Mouse (Mus musculus): ENCODE measurements around the gene Usp31. TPM values are rescaled to one million over a fixed set of nuclear protein-coding genes. Genes with fewer than 3 reads are reported as not detected.

The Usp31 gene
- total and polyA plus RNA-seq, 3 experiments, result 14.4 to 14.7 TPM; not detected in 1

GRCm38 (mm10) chr7:121689338-121689737 is 17.7 kb downstream of the Usp31 start:
- no peak for DNase-seq (ENCODE audit: low read depth, low spot score)
- Histone ChIP-seq H3K9me3 (replicated peaks; ENCODE audit: insufficient read depth, low read length) (no peaks in the 10 kb centered on the region), H3K9ac (ENCODE audit: control insufficient read depth, low read depth, low read length, poor library complexity, severe bottlenecking) (no peak overlapping the region), H3K79me2 (ENCODE audit: control insufficient read depth, insufficient read depth, low read length, poor library complexity) (peaks cover 46% of the 10 kb centered on the region), H3K27ac (ENCODE audit: control insufficient read depth, low read depth, low read length) (no peak overlapping the region), H3K27me3 (ENCODE audit: control insufficient read depth in 1 of 2, insufficient read depth in 2 of 2, low read length in 2 of 2) (no peaks in the 10 kb centered on the region), H3K4me1 (ENCODE audit: control insufficient read depth in 1 of 2, insufficient read depth in 2 of 2, low read length in 2 of 2) (no peaks in the 10 kb centered on the region), H3K4me3 (ENCODE audit: control insufficient read depth in 1 of 2, insufficient read depth in 1 of 2, low read depth in 2 of 2, low read length in 2 of 2) (no peak overlapping the region), H3K36me3 (ENCODE audit: control insufficient read depth in 1 of 2, insufficient read depth in 2 of 2, low read length in 2 of 2) (peaks cover 2 to 6% of the 10 kb centered on the region in 2 experiments)
- TF ChIP-seq MAX (IDR thresholded peaks at IDR 0.05; ENCODE audit: low read length) (no peak), JUND (IDR thresholded peaks at IDR 0.05; ENCODE audit: low read depth, low read length) (no peak), ZKSCAN1 (IDR thresholded peaks at IDR 0.05; ENCODE audit: low read depth, low read length) (no peak), GABPA (IDR thresholded peaks at IDR 0.05; ENCODE audit: low read depth, low read length) (no peak), TBP (IDR thresholded peaks at IDR 0.05; ENCODE audit: low read depth, low read length) (no peak), CTCF (IDR thresholded peaks at IDR 0.05 in 2 of 3, conservative IDR thresholded peaks at IDR 0.05 in 1 of 3; ENCODE audit: control insufficient read depth in 1 of 3, insufficient read depth in 1 of 3, low read depth in 2 of 3, low read length in 3 of 3, poor library complexity in 1 of 3, severe bottlenecking in 1 of 3) (no peak), CHD2 (IDR thresholded peaks at IDR 0.05; ENCODE audit: low read length) (no peak), MXI1 (IDR thresholded peaks at IDR 0.05; ENCODE audit: low read depth, low read length) (no peak), POLR2AphosphoS5 (IDR thresholded peaks at IDR 0.05; ENCODE audit: borderline replicate concordance, low read depth, low read length) (no peak), BHLHE40 (IDR thresholded peaks at IDR 0.05; ENCODE audit: borderline replicate concordance, low read depth, low read length) (no peak), ELF1 (IDR thresholded peaks at IDR 0.05; ENCODE audit: low read depth, low read length) (no peak), NRF1 (IDR thresholded peaks at IDR 0.05; ENCODE audit: insufficient read depth, low read depth, low read length, poor library complexity, severe bottlenecking) (no peak), POLR2AphosphoS2 (IDR thresholded peaks at IDR 0.05; ENCODE audit: low read length) (no peak), RCOR1 (IDR thresholded peaks at IDR 0.05; ENCODE audit: low read depth, low read length) (no peak)

GRCm38 (mm10) chr7:121685140-121685984 is 21.7 kb downstream of the Usp31 start:
- TF ChIP-seq UBTF (IDR thresholded peaks at IDR 0.05; ENCODE audit: borderline replicate concordance, insufficient read depth, low read depth, low read length) (no peak), POLR2AphosphoS5 (IDR thresholded peaks at IDR 0.05; ENCODE audit: borderline replicate concordance, low read depth, low read length) (no peak), RAD21 (IDR thresholded peaks at IDR 0.05; ENCODE audit: low read depth, low read length) (no peak), KAT2A (conservative IDR thresholded peaks at IDR 0.05; ENCODE audit: low read depth, low read length) (no peak), JUND (IDR thresholded peaks at IDR 0.05; ENCODE audit: low read depth, low read length) (no peak), MAFK (IDR thresholded peaks at IDR 0.05; ENCODE audit: borderline replicate concordance, low read depth, low read length) (no peak), MAX (IDR thresholded peaks at IDR 0.05; ENCODE audit: low read length) (no peak), POLR2AphosphoS2 (IDR thresholded peaks at IDR 0.05; ENCODE audit: low read length) (no peak), ZKSCAN1 (IDR thresholded peaks at IDR 0.05; ENCODE audit: low read depth, low read length) (no peak), ELF1 (IDR thresholded peaks at IDR 0.05; ENCODE audit: low read depth, low read length) (no peak)
- Histone ChIP-seq H3K27ac (ENCODE audit: control insufficient read depth, low read depth, low read length) (no peak overlapping the region), H3K27me3 (ENCODE audit: control insufficient read depth in 1 of 2, insufficient read depth in 2 of 2, low read length in 2 of 2) (no peaks in the 10 kb centered on the region), H3K4me1 (ENCODE audit: control insufficient read depth in 1 of 2, insufficient read depth in 2 of 2, low read length in 2 of 2) (peaks cover 0 to 3% of the 10 kb centered on the region in 2 experiments; a peak in 1 of 4 replicates), H3K9me3 (replicated peaks; ENCODE audit: insufficient read depth, low read length) (no peaks in the 10 kb centered on the region), H3K79me2 (ENCODE audit: control insufficient read depth, insufficient read depth, low read length, poor library complexity) (peaks cover 42% of the 10 kb centered on the region), H3K36me3 (ENCODE audit: control insufficient read depth in 1 of 2, insufficient read depth in 2 of 2, low read length in 2 of 2) (peaks cover 6 to 8% of the 10 kb centered on the region in 2 experiments), H3K9ac (ENCODE audit: control insufficient read depth, low read depth, low read length, poor library complexity, severe bottlenecking) (no peak overlapping the region), H3K4me3 (ENCODE audit: control insufficient read depth in 1 of 2, insufficient read depth in 1 of 2, low read depth in 2 of 2, low read length in 2 of 2) (no peak overlapping the region)
- DNase-seq (ENCODE audit: low read depth, low spot score), result no peak

Measured in MEL (cell line).